Mouse (Mus musculus) fat pad, adult 2 months (tissue): Measurements from ENCODE around the gene Megf11.
"Not testable (repeated sequence)": the region's sequence is repeated elsewhere in the genome, so short reads cannot be mapped to it uniquely, and the experiment has no call there.

Experiments used
- DNase-seq: peaks from one replicate; pipeline ENCODE4 v3.0.0-alpha.2; 2011; ENCODE audit warnings: low read depth, low spot score; ENCODE audit errors: extremely low read depth

Megf11 gene

GRCm38 (mm10) chr9:64693094-64693493 is 307.7 kb downstream of the Megf11 start:
- DNase-seq = no peak

- DNase-seq = no peak
Measured at GRCm38 (mm10) chr9:64695266-64695665, 309.8 kb downstream of the Megf11 start.

DNA sequence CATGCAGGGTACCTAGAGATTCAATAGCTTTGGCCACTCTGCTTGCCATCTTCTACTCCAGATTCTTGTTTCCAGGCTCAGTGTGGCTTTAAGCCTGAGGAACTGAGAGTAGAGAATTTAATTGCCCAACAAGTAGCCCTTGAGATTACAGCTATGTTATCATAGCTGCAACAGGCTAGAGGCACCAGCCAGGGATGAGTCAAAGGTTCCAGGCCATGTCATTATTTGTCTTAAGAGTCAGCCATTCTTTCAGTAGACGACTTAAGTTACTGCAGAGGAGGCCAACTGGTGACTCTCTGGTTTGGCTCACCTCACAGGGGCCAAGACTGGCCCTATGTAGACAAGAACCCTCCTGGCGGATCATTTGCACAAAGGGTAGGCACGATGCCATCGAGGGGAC is 311.0 kb downstream of the Megf11 start:
- peak; percentile 43 for DNase-seq

GRCm38 (mm10) chr9:64697006-64697405 is 311.6 kb downstream of the Megf11 start:
- no peak for DNase-seq

DNA sequence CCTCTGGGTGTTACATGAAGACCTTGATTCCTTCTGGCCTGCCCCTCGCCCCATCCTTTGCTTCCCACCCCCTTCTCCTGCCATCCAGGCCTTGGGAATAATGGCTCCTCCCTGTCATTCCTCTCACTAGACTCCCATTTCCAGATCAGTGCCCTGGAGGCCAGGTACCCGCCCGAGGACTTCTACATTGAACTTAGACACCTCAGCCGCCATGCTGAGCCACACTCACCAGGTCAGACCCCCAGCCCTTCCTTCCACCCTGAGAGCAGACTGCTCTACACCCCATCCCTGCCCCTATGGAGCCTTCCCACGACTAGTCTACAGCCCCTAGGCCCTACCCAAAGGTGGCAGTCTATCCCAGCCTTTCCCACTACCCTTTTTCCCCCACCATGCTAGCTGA is 312.3 kb downstream of the Megf11 start:
- no peak for DNase-seq

- DNase-seq = no peak
Measured at GRCm38 (mm10) chr9:64698586-64698985, 313.2 kb downstream of the Megf11 start.

DNA sequence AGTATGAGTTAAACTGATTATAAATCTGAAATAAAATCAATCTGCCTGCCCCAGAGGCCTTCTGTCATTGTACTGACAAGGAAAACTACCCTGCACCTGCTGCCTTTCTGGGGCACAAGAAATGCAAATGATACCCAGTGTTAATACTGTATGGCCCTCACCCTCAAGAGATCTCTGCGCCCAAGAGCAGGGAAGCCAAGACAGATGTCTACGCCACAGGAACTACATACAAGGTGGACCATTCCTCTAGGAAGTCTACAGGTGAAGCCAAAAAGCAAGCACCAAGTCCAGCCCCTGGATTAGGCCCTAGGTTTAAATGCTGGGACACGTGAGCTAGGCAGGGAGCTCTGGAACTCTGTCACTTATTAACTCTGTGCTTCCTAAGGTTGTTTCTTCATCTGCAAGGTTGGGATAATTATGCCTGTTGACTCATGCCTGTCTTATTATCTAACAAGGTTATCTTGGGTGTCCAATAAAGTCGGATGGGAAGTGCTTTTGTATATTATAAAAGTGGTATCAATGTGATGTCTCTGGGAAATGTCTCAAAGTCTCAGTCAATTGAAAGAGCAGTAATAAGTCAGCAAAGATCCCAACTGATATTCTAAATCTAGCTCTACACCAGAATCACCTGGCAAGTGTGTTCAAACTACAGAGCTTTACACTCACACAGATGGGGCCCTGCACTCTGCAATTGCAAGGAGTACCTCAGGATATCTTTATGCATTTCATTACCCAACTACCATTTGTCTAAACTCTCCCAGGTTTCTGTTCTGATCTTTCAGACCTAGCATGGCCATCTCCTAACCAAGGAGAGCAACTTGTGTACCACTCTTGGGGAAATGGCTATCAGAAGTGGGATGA is 315.3 kb downstream of the Megf11 start:
- no peak for DNase-seq

GRCm38 (mm10) chr9:64701651-64702050 is 316.2 kb downstream of the Megf11 start:
- DNase-seq = no peak

- no peak for DNase-seq
Measured at GRCm38 (mm10) chr9:64702391-64702790, 317.0 kb downstream of the Megf11 start.

DNA sequence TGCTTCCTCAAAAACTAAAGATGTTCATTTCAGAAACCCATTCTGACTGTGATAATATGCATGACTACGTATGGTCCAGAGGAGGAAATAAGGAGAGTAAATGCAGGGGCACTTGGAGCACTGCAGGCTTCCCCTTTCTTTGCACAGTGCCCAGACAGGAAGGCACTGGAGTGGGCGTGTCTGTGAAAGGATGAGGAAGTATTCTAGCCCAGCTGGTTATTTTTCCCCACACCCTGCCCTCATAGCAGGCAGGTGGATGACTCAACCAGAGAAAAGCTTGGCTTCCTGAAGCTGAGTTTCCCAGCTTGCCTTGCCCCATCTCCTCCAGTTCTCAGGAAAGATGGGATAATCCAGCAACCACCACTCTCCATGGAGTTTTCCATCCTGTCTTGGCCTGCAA is 317.5 kb downstream of the Megf11 start:
- no peak for DNase-seq

GRCm38 (mm10) chr9:64703420-64703965 is 318.1 kb downstream of the Megf11 start:
- DNase-seq = no peak

DNA sequence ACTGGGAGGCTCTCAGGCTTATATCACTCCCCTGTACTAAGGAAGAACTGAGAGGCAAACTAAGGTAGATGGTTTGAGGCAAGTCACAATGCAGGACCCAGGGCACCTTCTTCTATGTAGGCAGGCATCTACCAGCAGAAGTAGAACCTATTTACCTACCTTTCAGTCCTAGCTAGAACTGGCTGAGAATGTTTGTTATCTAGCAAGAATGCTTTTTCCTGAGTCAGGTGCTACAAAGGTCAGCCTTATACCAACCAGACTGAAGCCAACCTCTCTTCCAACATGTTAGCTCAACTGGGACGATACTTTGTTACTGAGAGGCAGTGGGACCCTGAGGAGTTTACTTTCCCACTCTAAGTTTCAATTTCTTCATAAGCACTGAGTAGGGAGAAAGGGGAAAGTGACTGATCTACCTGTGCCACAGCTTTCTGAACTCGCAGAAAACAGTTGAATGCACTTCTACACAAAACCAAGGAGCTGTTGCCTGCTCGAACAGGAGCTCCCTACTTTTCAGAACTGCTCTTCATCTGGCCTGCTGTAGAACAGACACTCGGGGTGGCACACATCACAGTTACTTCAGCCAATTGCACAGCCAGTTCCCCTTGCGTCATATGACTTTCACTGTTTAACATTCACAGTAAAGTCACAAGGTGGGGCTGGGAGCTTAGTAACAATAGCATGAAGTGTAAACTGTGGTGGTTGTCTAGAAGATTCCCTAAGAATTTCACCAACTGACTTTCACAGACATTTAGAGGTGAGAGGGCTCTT is 318.8 kb downstream of the Megf11 start:
- no peak for DNase-seq

GRCm38 (mm10) chr9:64710291-64710690 is 324.9 kb downstream of the Megf11 start:
- DNase-seq = not testable (repeated sequence)

- no peak for DNase-seq
Measured at GRCm38 (mm10) chr9:64719526-64720163, 334.2 kb downstream of the Megf11 start.

- DNase-seq = no peak
Measured at GRCm38 (mm10) chr9:64726454-64726853, 341.0 kb downstream of the Megf11 start.

DNA sequence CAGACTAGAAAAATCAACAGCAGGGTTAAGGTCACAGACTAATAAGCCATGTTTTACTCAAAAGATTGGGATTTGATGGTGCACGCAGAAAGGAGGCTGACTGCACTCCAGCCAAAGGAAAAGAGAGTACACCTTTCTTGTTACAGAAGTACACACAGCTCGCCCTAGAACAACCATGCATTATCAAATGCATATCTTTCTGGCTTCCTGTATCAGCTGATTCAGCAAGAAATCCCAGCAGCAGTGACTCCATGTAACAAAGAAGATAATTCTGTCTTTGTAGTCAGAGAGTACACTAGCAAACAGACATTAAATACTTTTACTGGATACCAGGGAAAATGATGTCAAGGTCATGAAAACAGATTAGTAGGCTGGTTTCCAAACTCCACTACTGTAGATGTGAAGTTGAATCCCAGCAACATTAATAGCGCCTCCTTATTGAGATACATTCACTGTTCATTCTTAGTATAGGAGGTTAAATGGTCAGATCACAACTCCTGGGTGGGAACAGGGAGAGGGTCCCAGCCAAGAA is 345.7 kb downstream of the Megf11 start:
- DNase-seq = no peak

GRCm38 (mm10) chr9:64734166-64734565 is 348.7 kb downstream of the Megf11 start:
- no peak for DNase-seq

- DNase-seq = not testable (repeated sequence)
Measured at GRCm38 (mm10) chr9:64734992-64735391, 349.6 kb downstream of the Megf11 start.

DNA sequence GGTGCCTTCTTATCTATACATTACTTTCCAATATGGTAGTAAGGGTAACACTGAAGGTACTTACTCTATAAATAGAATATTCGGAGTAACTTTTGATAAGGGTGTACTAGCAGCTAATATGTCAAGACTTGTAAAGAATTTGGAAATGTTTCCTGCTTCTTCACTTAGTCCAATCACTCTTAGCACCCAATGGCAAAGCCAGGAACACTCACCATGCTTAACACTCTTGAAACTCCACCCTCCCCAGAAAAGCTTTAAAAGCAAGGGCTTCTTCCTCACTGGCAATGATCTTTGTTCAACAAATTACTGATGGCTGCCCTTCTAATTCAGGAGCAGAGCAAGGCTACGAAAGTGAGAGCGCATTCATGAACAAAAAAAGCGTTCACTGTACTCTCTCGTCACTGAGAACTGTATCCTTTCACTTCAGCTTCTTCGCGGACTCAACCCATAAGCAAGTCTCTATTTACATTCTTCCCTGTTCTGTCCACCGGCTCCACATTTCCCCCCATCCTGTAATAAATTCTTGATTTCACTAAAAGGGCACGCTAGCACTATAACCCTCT is 350.7 kb downstream of the Megf11 start:
- DNase-seq = peak; percentile 4

DNA sequence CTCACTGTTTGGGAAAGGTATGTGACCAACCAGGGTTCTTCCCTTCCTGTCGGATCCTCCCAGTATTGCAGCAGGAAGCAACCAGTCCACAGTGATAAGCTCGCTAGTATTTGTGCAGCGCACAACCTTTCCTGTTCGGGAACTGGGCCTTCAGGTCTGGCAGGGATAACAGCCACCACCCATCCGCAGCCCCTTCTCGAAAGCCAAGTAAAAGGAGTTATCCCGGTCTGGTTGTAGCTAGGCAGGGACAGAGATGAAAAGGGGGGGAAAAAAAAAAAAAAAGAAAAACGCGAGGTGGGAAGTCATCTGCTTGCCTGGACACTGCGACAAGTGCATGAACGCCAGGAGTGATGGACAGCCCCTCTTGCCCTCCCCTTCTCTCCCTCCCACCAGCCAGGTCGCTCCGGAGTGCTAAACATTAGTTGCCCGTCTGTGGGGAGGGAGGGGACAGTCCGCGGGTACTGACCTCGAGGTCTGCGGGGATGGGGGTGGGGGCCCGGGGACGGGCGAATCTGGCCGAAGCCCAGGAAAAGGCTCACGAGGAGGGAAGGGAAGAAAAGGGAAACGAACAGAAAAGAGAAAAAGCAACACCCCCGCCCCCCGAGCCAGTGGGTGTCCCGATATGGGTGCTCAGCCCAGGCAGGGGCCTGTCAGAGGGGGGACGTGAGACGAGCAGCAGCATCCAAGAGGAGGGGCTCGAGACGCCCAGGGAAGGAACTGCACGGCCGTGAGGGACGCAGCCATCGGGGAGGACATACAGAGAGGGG is 351.4 kb downstream of the Megf11 start:
- peak; percentile 13 for DNase-seq
